Mouse (Mus musculus) ES-E14 (cell line): ENCODE results near the gene Gm10260. TPM values are rescaled to one million over a fixed set of nuclear protein-coding genes. Genes with fewer than 3 reads are reported as not detected.
A peak's percentile ranks its signal among the peaks of the same experiment; 100 is the strongest.

Source experiments
- DNase-seq: peaks from one replicate; pipeline ENCODE4 v3.0.0-alpha.2; 2013; ENCODE audit warnings: low read depth, low spot score
- H3K27ac ChIP-seq: 2 replicates; pipeline ENCODE4 v1.5.1; 2012; ENCODE audit warnings: low read depth, mild to moderate bottlenecking, low read length, moderate library complexity, mixed read lengths; ENCODE audit not compliant: poor library complexity, insufficient read depth, severe bottlenecking
- H3K36me3 ChIP-seq: 2 replicates; pipeline ENCODE4 v1.6.1; 2012; ENCODE audit warnings: mild to moderate bottlenecking, low read length, moderate library complexity, mixed read lengths; ENCODE audit not compliant: control insufficient read depth, poor library complexity, insufficient read depth, severe bottlenecking
- H3K4me1 ChIP-seq, 2 experiments: fragments of 150-350 bp in 1 of 2; sonication (generic) in 1 of 2; 2 replicates each; pipeline ENCODE4 v1.6.1; 2012; ENCODE audit warnings: low read length in 2 of 2, mild to moderate bottlenecking in 1 of 2, mixed read lengths in 1 of 2; ENCODE audit not compliant: control insufficient read depth in 2 of 2, insufficient read depth in 2 of 2, poor library complexity in 1 of 2
- H3K4me3 ChIP-seq, 2 experiments: fragments of 150-350 bp in 1 of 2; sonication (generic) in 1 of 2; 2 replicates each; pipeline ENCODE4 v1.5.1; 2012; ENCODE audit warnings: low read length in 2 of 2, low read depth in 1 of 2, mild to moderate bottlenecking in 1 of 2, mixed read lengths in 1 of 2; ENCODE audit not compliant: insufficient read depth in 1 of 2, poor library complexity in 1 of 2, severe bottlenecking in 1 of 2
- H3K9ac ChIP-seq: 2 replicates; pipeline ENCODE4 v1.6.1; 2012; ENCODE audit warnings: low read depth, mild to moderate bottlenecking, low read length, mixed read lengths; ENCODE audit not compliant: poor library complexity, insufficient read depth, severe bottlenecking
- H3K9me3 ChIP-seq: fragments of 150-350 bp; sonication (generic); 2 replicates; pipeline ENCODE4 v1.6.1; 2012; ENCODE audit warnings: low read depth, mild to moderate bottlenecking, low read length; ENCODE audit not compliant: control insufficient read depth, insufficient read depth
- CHD2 ChIP-seq: IDR thresholded peaks from 2 replicates; pipeline ENCODE4 v1.6.1; 2014; ENCODE audit warnings: mild to moderate bottlenecking, low read depth, low read length, inconsistent platforms
- HCFC1 ChIP-seq: IDR thresholded peaks from 2 replicates; pipeline ENCODE4 v1.6.1; 2012; ENCODE audit warnings: low read length, inconsistent platforms, borderline replicate concordance; ENCODE audit not compliant: insufficient read depth
- MAFK ChIP-seq: IDR thresholded peaks from 2 replicates; pipeline ENCODE4 v1.6.1; 2014; ENCODE audit warnings: mild to moderate bottlenecking, low read depth, low read length, inconsistent platforms; ENCODE audit not compliant: insufficient read depth
- ZC3H11A ChIP-seq: IDR thresholded peaks from 2 replicates; pipeline ENCODE4 v1.6.1; 2012; ENCODE audit warnings: low read depth, mild to moderate bottlenecking, inconsistent platforms, low read length, borderline replicate concordance
- ZNF384 ChIP-seq: IDR thresholded peaks from 2 replicates; pipeline ENCODE4 v1.6.1; 2012; ENCODE audit warnings: low read depth, low read length, inconsistent platforms
- in situ Hi-C, 2 experiments: fragments of 600-800 bp; cut with MboI; formaldehyde crosslinking; loops; one replicate each; pipeline ENCODE4 v1.15.1; 2025; ENCODE audit warnings: low sequenced_read_pairs in 2 of 2, inconsistent platforms in 1 of 2; ENCODE audit not compliant: unreplicated experiment in 2 of 2
- total RNA-seq: library from RNA; depleted of rRNA; stranded (reverse); fragments of 300-350 nt; gene quantifications from 2 replicates; pipeline ENCODE4 v1.2.3, GENCODE M21; 2012

Gm10260 gene
- total RNA-seq, 1 experiment, result 76.4 TPM

DNA sequence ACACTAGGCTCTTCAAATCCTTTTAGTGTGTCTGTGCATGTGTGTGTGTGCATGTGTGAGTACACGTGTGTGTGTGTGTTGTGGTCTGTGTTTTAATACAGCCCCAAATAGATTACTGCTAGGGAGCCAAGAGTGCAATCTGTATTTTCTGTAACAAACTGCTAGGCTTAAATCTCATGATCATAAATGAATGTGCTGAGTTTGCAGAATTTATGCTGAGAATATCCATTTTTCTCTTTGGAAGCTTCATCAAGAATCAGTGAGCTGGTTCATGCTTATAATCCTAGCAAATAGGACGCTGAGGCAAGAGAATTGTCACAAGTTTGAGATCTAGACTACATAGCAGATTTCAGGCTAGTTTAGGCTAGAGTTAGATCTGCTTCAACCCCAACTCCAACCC is 48.9 kb downstream of the Gm10260 start:
- H3K9ac ChIP-seq, result no peak overlapping the region
- DNase-seq, result no peak
- no peak overlapping the region for H3K4me3 ChIP-seq
- no peak for TF ChIP-seq HCFC1
- no peak for TF ChIP-seq ZNF384
- TF ChIP-seq ZC3H11A, result no peak
- TF ChIP-seq CHD2, result no peak
- peak; percentile 80 for TF ChIP-seq MAFK
- no peaks in the 10 kb centered on the region for H3K36me3 ChIP-seq
- no peaks in the 10 kb centered on the region for H3K4me1 ChIP-seq
- H3K9me3 ChIP-seq, result no peaks in the 10 kb centered on the region
- in situ Hi-C loops, result no loop called here
- no peak overlapping the region for H3K27ac ChIP-seq
